8 mouse cellular contexts compared by ENCODE assay signal in genomic region chr8:124947865-124948732, GRCm38 (mm10). TPM values are rescaled to one million over a fixed set of nuclear protein-coding genes. Genes with fewer than 3 reads are reported as not detected.
DNase-seq lines count a peak whose midpoint lies in the region; TF ChIP-seq lines count a peak whose summit lies in the region.

No protein-coding gene starts in this region.

- H3K9me3 ChIP-seq in forebrain, embryonic 10.5 days: no peaks in the 10 kb centered on the region

- TF ChIP-seq POLR2A in brain, embryonic 14.5 days (IDR thresholded peaks at IDR 0.05; ENCODE audit: borderline replicate concordance, extremely low read depth, insufficient read depth, insufficient read length, poor library complexity, severe bottlenecking): 0 out of 2 replicates have a peak, but pooled peaks have one; percentile 16

- peak; percentile 27 for DNase-seq in ES-CJ7 (ENCODE audit: low read depth, low spot score)
- peak; percentile 68 for DNase-seq in brain, embryonic 14.5 days (ENCODE audit: low read depth)
- DNase-seq in forebrain, embryonic 10.5 days (ENCODE audit: extremely low spot score, low spot score): peak; percentile 64
- peak; percentile 45 to 66 for DNase-seq in heart, postnatal 36 days
- DNase-seq in layer of hippocampus, postnatal 10 days (ENCODE audit: low spot score in 2 of 2): peak; percentile 60 to 65
- peak; percentile 42 for DNase-seq in right cerebral cortex, postnatal 14 days
- peak; percentile 56 for DNase-seq in yolk sac, embryonic 10.5 days (ENCODE audit: low spot score)

- peaks cover 51% of the 10 kb centered on the region for H3K79me2 ChIP-seq in macrophage (ENCODE audit: inconsistent target)

- peak overlapping the region; percentile 98 for H3K27ac ChIP-seq in forebrain, embryonic 10.5 days
- peak overlapping the region; percentile 24; the same call in 1 of the 2 replicates for H3K27ac ChIP-seq in macrophage

- no peaks in the 10 kb centered on the region for H3K27me3 ChIP-seq in forebrain, embryonic 10.5 days (ENCODE audit: poor library complexity, severe bottlenecking)

- intact Hi-C loops in heart, postnatal 36 days (cut with DNase I): loop anchor here (2.0 to 5.0 kb wide), 3 partner anchors 36 to 89 kb away; partner anchors contain the start of gene Tsnax

- H3K36me3 ChIP-seq in forebrain, embryonic 10.5 days (replicated peaks): peaks cover 21% of the 10 kb centered on the region
- no peaks in the 10 kb centered on the region for H3K36me3 ChIP-seq in macrophage (ENCODE audit: inconsistent target)

- TF ChIP-seq CTCF in brain, embryonic 14.5 days (IDR thresholded peaks at IDR 0.05; ENCODE audit: borderline replicate concordance, extremely low read depth, insufficient read depth, insufficient read length): no peak

- H3K4me3 ChIP-seq in forebrain, embryonic 10.5 days: peak overlapping the region; percentile 84
- H3K4me3 ChIP-seq in macrophage (ENCODE audit: inconsistent target): peak overlapping the region; percentile 71

- under 1% methylated on average over 67 of the region's 67 CpGs for WGBS in forebrain, embryonic 10.5 days
- under 1% methylated on average over 61 of the region's 67 CpGs for WGBS in macrophage (ENCODE audit: missing documents)

- peaks cover 60% of the 10 kb centered on the region for H3K4me1 ChIP-seq in forebrain, embryonic 10.5 days

RNA-seq across cellular contexts. Expression of gene Egln1, which starts 1.0 kb away (rescaled TPM):
- polyA plus RNA-seq in brain, embryonic 14.5 days (2012; rRNA removed): 56.9 and 58.9 TPM in 2 replicates
- 12.8 and 13.3 TPM in 2 replicates for polyA plus RNA-seq in forebrain, embryonic 10.5 days (2016; fragmentation: Nextera tagmentation; extraction: Ambion mirVana)
- 100 to 1,000 TPM; 294 to 306 TPM for total RNA-seq in heart, postnatal 36 days (2021)
- 10 to 100 TPM; 59.7 to 63.2 TPM for total RNA-seq in layer of hippocampus, postnatal 10 days (2021)
- 1 to 10 TPM in 21 of 26 experiments, under 1 TPM in 5; 0.66 to 8.2 (median 4.0) TPM for total RNA-seq in macrophage (2018; cell fraction: chromatin; rRNA removed)
- total RNA-seq in macrophage (2018; cell fraction: cytosol; rRNA removed): 10 to 100 TPM; 10.2 to 26.2 (median 15.4) TPM
- total RNA-seq in macrophage (2018; cell fraction: nucleus; rRNA removed): 10 to 100 TPM in 11 of 26 experiments, 1 to 10 TPM in 15; 4.6 to 20.1 (median 9.1) TPM
- 16.9 to 25.1 TPM (median 21.7 TPM) in 3 replicates for polyA plus RNA-seq in macrophage (2018)

RNA-seq across cellular contexts. Expression of gene Sprtn, which starts 50.4 kb away (rescaled TPM):
- polyA plus RNA-seq in brain, embryonic 14.5 days (2012; rRNA removed): 20.0 and 20.3 TPM in 2 replicates
- polyA plus RNA-seq in forebrain, embryonic 10.5 days (2016; fragmentation: Nextera tagmentation; extraction: Ambion mirVana): 8.8 and 10.0 TPM in 2 replicates
- 10 to 100 TPM; 12.2 to 12.8 TPM for total RNA-seq in heart, postnatal 36 days (2021)
- 10 to 100 TPM; 13.6 to 16.6 TPM for total RNA-seq in layer of hippocampus, postnatal 10 days (2021)
- 10 to 100 TPM in 25 of 26 experiments, 1 to 10 TPM in 1; 9.3 to 47.1 (median 27.5) TPM for total RNA-seq in macrophage (2018; cell fraction: chromatin; rRNA removed)
- total RNA-seq in macrophage (2018; cell fraction: cytosol; rRNA removed): 10 to 100 TPM; 11.4 to 19.2 (median 15.5) TPM
- 10 to 100 TPM; 13.0 to 38.1 (median 27.0) TPM for total RNA-seq in macrophage (2018; cell fraction: nucleus; rRNA removed)
- 11.4 to 15.2 TPM (median 12.6 TPM) in 3 replicates for polyA plus RNA-seq in macrophage (2018)

RNA-seq across cellular contexts. Expression of gene Exoc8, which starts 50.6 kb away (rescaled TPM):
- 10.3 and 15.2 TPM in 2 replicates for polyA plus RNA-seq in brain, embryonic 14.5 days (2012; rRNA removed)
- 8.3 and 8.5 TPM in 2 replicates for polyA plus RNA-seq in forebrain, embryonic 10.5 days (2016; fragmentation: Nextera tagmentation; extraction: Ambion mirVana)
- total RNA-seq in heart, postnatal 36 days (2021): 10 to 100 TPM; 18.5 to 22.8 TPM
- total RNA-seq in layer of hippocampus, postnatal 10 days (2021): 10 to 100 TPM; 37.5 to 37.9 TPM
- 10 to 100 TPM in 17 of 26 experiments, 1 to 10 TPM in 9; 1.6 to 28.9 (median 11.0) TPM for total RNA-seq in macrophage (2018; cell fraction: chromatin; rRNA removed)
- 10 to 100 TPM; 10.7 to 27.2 (median 17.8) TPM for total RNA-seq in macrophage (2018; cell fraction: cytosol; rRNA removed)
- total RNA-seq in macrophage (2018; cell fraction: nucleus; rRNA removed): 10 to 100 TPM in 24 of 26 experiments, 1 to 10 TPM in 2; 8.6 to 32.9 (median 17.3) TPM
- 8.3 to 14.5 TPM (median 12.6 TPM) in 3 replicates for polyA plus RNA-seq in macrophage (2018)

Comparison
In these comparisons a context has a peak if more than half of its experiments do, and no peak if none do; other contexts are left out.
1. Peak in every context shown above with its lines: DNase-seq, H3K4me3 ChIP-seq and H3K27ac ChIP-seq.